Mouse (Mus musculus): ENCODE measurements at regions not wholly inside any gene's neighbourhood (a gene's known extent, or its start where the extent isn't known, plus 50 kb on each side); places are given as distances from the start of the nearest gene placed in this dataset.

DNA sequence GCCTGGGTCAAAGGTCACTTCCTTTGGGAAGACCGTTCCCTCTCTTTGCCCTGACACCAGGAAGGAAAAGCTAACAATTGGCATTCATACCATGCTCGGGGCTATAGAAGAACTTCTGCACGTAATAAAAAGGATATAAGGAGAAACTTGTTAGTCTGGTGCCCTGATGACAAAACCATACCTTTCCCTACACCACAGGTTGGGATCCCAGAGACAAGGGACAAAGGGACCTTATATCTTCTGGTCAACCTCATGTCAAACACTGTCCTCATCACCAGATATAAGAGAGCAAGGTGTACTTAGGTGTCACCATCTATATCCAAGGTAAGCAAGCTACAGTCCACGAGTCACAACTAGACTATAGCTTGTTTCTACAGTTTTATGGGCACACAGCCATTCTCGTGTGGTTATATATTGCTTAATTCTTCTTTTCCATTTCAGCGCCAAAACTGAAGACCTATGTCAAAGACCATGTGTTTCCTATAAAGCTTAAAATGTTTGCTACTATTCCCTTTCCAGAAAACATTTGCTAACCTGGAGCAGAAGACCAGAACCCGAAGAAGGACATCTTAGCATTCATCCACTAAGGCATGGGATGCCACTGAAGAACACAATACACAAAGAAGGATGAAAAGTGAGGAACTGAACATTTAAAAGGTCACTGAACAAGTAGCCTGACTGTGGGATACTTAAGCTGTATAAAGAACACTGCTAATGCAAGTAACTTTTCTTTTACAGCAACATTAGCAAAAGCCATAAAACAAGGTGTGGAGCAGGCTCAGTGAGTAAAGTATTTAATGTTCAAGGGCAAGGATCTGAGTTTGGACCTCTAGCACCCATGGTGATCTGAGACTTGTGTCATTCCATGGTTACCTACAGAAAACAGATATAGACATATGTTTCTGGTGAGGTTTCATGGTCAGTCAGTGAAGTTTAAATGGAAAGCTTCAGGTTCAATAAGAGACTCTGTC is 437.7 kb upstream of the Cd180 start:
- DNase-seq (ENCODE audit: low spot score) = peak; percentile 4

DNA sequence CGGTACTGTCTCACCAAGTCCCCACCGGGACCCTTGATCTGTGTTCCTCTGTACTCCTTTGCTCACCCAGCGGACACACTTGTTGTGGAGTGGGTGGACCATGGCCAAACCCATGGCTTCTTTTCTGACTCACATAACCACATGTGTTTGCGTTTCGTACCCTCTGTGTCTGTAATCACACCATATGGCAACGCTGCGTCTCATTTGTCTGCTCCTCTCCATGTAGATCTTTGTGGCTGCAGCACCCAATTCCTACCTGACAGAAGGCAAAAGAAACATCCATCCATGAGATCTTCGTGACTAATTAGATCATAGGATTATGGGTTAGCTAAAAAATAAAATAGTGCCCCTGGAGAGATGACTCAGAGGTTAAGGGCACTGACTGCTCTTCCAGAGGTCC is 435.2 kb upstream of the Cd180 start:
- no peak for DNase-seq (ENCODE audit: low spot score)

DNA sequence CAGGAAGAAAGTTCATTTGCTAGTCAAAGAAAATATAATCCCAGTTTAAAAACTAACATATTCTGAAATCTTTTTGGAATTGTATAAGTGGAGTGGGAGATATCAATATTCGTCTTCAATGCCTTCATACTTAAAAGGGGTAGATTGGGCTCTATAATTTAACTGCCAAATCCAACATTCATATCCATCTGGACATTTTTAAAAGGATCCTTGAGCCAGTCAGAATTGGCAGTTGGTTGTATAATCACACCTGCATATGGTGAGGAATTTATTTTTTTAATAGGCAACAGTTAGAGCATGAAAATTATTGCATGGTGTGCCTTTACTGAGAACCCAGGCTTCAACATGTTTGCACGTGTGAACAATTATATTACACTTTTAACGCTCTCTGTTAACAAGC is 419.5 kb upstream of the Cd180 start:
- no peak for DNase-seq (ENCODE audit: low spot score)

DNA sequence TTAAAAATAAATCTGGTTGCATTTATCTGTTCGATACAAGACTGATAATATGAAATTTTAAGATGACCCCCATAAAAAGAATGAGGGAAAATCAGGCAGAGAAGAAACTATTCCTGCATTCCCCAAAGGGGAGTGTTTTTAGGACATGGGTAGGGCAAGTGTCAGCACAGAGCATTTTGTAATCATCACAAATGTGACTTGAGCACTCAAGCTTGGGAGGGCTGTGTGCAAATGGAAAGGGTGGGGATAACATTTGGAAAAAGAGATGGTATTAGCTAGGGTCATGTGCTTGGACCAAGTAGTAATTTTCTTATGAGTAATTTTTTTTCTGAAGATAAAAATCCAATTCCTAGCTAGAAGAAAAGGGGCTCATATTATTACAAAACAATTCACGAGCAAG is 418.1 kb upstream of the Cd180 start:
- no peak for DNase-seq (ENCODE audit: low spot score)

DNA sequence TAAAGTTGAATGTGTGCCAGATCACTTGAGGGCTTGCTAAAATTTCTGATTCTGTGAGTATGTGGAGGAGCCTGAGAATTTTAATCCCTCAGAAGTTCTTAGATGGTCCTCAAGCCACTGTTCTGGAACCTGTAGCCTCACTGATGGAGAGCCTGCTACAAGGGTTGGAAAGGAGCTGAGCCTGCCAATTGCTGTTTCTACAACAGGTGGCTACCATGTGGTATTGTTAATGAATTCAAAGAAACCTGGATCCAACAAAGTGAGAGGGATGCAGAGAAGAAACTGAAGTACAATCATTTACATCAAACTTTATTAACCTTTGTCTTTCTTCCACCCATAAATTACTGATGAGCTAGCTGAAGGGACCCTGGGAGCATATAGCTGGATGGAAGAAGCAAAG is 416.5 kb upstream of the Cd180 start:
- no peak for DNase-seq (ENCODE audit: low spot score)

DNA sequence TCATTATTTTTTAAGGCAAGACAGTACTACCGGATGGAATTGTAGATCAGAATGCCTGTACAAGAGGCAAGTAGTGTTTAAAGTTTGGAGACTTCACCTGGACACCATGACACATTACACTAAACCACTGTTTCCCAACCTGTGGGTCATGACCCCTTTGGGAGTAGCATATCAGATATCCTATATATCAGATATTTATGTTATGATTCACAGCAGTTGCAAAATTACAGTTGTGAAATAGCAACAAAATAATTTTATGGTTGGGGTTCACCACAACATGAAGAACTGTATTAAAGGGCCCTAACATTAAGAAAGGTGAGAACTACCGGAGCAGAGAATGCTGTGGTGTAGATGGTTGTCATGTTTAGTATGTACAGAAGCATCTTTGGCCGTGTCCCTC is 413.2 kb upstream of the Cd180 start:
- no peak for DNase-seq (ENCODE audit: low spot score)

DNA sequence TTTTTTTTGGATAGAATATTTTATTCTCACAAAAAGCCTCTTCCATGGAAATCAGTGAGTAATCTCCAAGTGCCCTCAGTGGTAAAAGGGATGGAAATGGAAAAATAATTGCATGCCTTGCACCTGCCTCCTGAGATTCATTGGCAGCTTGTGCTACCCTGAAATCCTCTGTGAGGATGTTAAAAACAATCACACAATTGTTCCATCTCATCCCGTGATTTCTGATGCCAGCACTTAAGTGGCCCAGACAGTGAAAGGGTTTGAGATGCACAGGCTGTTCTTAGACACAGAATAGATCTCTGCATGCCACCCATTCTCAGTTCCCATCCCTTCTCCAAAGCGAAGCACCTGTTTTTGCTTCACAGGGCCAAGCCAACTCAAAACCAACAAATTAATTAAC is 398.9 kb upstream of the Cd180 start:
- DNase-seq (ENCODE audit: low spot score) = no peak

DNA sequence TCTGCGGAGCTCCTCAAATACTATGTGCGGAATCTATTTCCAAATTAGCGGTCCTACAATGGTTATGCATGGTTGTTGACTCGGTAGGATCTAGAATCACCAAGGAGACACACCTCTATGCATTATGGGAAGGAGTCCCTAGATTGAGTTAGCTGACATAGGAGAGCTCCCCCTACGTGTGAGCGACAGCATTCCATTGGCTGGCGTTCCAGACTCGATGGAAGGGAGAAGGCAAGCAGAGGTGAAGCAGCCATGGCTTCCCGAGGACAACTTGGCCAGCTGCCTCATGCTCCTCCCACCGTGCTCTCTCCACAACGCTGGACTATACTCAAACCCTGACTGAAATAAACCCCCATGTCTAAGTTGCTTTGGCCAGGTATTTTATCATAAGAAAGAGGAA is 398.3 kb upstream of the Cd180 start:
- no peak for DNase-seq (ENCODE audit: low spot score)

DNA sequence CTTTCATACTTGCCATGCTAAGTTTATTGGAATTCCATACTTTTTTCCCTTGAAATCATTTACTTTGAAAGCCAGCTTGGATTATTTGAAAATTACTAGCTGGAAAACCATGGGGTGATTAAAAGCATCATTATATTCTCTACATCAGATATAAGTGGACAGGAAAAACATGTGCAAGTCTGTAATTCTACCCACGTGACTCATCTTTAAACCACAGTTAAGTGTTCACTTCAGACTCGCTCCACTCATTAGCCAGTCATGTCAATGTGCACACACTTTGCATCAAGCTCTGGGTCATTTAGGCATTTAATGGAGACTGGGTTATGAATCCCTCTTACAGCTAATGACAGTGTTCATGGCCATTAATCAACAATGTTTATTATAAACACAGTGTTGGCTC is 385.4 kb upstream of the Cd180 start:
- DNase-seq (ENCODE audit: low spot score) = no peak

DNA sequence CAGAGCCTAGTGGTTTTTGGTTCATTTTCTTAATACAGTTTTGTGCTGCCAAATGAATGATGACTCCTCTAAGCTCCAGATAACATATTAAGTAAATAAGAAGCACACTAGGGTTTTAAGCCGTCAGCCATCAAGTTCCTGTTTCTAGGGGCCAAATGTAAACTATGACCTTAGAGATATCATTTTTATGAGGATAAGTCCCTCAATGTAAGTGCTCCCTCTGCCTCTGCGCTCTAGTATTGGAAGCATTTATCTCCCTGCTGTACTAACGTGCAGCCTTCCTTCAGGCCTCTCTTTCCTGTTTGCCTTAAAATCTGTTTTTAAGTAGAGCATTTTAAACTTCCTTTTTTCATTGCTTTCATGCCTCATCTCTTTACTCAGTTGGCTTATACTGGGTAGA is 381.3 kb upstream of the Cd180 start:
- DNase-seq (ENCODE audit: low spot score) = no peak

DNA sequence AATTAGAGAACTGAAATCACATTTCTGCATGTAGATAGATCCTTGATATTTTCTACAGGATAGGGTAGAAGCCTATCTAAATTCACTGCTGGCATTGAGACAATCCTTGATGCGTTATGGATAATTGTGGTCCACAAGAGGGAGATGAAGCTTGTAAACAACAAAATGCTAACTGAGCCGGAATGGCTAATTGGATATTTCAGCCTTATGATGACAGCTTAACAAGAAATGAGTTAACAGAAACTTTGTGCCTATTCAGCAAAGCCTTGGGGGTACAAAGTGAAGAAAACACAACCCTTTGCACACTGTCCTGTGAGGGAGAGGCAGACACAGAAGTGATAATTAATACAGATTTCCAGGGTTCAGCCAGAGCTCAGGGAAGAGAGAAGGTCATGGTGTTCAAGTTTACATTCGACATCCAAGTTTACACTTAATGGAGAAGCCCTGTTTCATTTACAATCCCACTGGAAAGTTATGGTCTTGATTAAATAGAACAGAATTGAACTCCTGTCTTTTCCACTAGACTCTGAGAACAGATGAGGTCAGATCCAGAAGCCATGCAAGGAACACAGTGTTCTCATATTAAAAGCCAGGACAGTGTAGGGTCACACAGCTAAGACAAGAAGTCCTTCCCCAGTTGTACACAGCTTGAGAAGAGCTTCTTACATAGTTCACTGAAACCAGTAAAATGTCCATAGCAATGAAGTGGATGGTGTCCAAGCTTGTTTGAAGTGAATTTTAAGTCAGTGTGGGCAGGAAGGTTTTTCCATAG is 377.3 kb upstream of the Cd180 start:
- DNase-seq (ENCODE audit: low spot score) = no peak

DNA sequence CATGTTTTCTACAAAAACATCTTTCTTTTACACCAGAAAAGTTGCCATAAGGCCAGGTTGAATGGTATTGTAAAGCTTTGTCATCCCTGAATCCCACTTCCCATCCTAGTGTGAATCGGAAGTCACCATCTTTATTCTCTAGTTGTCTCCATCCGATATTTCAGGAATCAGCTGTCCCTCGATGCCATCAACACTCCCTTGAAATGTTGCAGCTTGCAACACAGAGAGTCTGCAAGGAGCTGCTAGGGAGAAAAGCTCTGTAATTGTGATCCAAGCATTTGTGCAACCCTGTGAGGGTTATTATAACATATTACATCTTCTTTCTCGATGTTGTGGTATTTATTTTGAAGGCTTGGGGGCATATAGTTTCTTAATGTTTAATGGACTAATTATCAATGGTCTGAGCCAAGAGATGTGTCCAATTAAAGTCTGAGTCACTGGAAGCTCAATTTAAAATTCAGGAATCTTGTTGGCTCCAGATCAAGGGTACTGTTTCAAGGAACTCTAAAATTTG is 374.4 kb upstream of the Cd180 start:
- DNase-seq (ENCODE audit: low spot score) = no peak

DNA sequence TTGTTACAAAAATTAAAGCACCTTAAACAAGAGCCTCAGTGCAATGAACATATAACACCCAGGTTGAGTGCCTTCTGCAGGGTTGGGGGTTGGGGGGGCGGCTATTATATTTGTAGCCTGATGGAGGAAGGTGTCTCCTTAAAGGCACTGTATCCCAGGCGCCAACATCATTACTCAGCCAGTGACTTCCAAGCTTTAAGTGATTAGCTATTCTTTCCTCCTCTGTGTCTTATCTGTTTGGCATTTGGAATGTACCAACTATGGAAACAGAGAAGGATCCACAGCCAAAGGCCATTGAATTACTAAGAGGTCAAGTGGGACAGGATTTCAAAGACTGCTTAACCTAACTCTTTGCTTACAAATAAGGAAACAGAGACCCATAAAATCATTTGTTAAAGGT is 373.9 kb upstream of the Cd180 start:
- no peak for DNase-seq (ENCODE audit: low spot score)

DNA sequence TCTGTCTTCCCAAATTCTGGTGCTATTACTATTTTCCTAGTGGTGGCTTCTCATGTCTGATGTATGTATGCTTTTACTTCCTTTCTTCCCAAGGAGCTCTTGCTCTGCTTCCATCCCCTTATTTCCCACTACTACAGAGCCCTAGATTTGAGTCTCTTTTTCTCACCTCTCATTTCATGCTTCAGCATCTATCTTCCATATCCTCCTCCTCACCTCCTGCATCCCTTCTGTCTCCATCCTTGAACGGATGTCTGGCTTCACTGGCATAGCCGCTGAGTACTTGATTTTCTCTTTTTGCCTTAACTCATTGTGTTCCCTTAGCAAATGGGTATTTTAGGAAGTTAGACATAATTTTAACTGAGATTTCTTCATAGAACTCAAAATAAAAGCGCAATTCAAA is 369.5 kb upstream of the Cd180 start:
- DNase-seq (ENCODE audit: low spot score) = no peak

DNA sequence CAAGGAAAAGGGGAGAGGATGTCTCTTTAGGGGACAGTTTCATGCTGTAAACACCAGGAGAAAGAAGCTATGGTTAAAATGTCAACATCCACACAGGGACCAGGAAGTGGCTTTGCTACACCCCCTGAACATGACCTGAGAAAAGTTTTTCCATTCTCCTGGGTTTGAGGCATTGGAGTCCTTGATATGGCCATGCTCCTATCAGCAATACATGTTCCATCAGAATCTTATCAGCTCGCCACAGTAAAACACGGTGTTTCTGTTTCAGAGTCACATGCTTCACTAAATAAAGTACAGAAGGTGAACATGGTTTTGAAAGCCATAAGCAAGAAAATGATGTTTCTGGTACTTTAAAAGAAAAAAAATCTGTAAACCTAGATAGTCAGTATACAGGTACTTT is 367.4 kb upstream of the Cd180 start:
- no peak for DNase-seq (ENCODE audit: low spot score)

DNA sequence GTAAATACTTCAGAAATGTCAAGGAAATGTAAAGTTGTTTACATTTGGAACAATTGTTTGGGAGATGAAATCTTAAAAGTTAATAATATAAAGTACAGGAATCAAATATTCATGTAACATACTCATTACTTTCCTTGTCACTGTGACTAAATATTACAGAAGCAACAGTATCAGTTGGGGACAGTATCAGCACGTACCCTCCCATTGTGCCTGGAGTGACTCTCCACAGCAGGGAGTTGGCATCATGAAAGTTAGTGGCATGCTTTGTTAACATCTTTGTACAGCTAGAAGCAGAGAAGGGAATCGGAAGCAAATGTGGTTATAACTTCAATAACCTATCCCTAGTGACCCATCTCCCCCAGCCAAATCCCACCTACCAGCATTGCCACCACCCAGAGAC is 366.8 kb upstream of the Cd180 start:
- no peak for DNase-seq (ENCODE audit: low spot score)

DNA sequence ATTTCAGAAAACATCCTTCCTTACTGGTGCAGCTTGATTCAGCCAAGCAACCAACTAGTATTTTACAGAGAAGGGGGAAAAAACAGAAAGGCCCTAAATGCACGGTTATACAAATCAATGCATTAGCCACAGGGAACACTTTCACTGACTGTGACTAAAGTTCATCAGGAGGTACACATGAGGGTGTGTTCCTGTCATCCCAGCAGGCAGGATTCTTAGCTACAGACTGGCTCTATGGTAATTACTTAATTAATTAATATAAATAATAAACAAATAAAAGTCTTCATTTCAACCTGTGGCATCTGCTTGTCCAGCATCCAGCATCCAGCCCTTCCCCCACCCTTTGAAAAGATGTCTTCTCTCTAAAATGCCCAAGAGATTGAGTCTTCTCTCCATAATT is 359.7 kb upstream of the Cd180 start:
- DNase-seq (ENCODE audit: low spot score) = no peak

DNA sequence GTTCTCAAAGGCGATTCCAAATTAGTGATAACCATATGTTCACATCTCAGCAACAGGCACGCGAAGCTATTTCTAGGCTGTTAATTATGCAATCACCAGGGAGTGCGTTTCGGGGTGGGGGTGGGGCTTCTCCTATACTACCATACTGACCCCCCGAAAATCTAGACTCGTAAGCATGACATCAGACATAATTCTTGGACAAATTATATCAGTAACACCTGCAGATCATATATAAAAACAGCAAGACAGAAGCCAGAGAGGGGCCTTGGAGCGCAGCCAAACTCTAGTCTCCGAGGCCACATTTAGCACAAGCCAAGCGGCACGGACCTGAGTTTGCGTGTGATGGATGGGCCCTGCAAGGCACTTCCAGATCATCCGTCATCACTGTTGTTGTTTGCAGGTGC is 359.2 kb upstream of the Cd180 start:
- no peak for DNase-seq (ENCODE audit: low spot score)

DNA sequence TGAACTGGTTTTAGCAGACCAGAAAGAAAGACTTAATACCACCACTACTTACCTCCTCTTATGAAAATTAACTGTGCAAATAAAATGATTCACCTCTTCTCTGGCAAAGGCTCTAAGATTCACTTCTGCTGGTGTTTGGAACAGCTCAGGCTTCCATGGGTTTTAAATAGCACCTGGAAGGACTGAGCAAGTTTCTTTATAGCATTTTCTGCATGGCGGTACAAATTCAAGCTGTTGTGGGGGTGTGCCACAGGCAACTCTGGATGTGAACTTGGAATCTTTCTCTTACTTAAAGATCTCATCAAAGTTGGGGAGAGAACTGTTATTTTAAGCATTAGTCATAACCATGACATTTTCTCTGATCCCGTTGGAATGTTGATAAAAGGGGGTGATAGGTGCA is 350.1 kb upstream of the Cd180 start:
- DNase-seq (ENCODE audit: low spot score) = no peak

DNA sequence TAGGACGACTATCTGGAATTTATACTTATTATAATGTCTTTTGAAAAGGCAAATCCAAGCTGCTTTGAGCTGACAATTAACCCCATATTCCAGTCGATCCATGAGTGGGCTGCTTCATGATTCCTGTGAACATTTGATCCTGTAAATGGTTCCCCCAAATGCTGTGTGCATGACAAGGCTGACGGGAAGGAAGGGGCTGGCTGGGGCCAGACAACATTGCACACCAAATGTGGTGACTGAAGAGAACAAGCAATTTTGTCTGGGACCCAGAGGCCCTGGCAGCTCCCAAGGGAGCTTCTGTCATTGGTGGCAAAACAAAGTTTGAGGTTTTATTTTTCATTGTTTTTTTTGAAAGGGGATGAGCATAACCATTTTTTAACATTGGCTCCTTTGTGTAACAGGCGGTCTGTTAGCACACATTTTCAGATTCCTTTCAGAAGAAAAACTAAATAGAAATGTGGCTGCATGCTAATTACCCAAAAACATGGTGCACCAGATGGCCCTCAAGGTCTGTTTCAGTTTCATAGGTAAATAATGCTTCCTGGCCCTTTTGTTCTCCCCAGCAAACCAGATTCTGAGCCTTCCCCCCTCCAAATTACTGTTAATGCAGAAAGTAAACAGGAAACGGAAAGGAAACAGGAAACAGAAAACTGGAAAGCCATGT is 348.6 kb upstream of the Cd180 start:
- DNase-seq (ENCODE audit: low spot score) = no peak

DNA sequence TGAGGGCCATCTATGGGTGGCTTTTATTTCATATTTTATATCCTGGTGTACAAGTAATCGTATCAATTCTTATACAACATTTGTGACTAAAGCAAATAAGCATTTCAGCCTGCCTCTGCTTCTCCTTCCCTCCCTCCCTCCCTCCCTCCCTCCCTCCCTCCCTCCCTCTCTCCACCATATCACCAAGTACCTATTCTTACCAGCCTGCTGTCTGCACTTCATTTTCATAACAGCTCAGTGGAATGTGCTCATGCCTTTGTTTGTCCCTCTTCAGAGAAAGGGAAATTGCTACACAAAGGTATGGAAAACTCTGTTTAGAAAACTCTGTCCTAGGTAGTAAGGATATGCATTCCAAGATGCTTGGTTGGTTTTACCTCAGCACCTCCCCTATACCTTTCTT is 343.9 kb upstream of the Cd180 start:
- no peak for DNase-seq (ENCODE audit: low spot score)

DNA sequence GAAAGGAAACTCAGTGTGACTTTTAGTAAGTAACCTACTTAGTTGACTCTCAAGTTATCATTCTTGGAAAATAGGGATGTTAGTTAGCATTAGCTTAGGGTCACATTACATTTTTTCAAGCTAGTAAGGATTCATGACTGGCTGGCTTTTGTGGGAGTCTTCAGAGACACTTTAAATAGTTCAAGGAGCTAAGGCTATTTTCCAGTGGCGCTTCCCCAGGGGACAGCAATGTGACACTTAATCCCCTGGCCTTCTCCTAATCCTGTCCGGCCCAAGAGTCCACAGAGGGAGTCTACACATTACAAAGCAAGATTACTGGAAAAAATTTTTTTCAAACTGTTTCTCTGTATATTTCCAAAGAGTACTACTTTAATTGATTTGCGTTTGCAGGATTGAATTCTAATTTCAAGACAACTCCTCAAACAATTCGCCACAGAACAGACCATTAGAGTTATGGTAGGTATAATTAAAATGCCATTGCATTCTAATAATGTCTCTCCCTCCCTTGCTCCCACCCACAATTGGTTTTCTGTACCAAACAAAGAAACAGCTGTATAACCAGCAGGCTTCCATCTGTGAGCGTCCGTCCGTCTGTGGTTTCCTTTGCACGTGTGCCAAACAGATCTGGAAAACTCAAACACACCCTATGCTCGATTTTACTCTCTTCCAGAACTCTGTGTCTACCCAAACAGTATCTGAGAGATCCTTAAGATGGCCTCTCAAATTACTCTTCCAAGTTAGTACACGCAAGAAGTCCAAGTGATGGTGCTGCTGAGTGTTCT is 341.1 kb upstream of the Cd180 start:
- DNase-seq (ENCODE audit: low spot score) = no peak
